Mouse (Mus musculus): ENCODE data around the gene Vmn1r185.
"Not testable (repeated sequence)": the region's sequence is repeated elsewhere in the genome, so short reads cannot be mapped to it uniquely, and the experiment has no call there.

Gene Vmn1r185

DNA sequence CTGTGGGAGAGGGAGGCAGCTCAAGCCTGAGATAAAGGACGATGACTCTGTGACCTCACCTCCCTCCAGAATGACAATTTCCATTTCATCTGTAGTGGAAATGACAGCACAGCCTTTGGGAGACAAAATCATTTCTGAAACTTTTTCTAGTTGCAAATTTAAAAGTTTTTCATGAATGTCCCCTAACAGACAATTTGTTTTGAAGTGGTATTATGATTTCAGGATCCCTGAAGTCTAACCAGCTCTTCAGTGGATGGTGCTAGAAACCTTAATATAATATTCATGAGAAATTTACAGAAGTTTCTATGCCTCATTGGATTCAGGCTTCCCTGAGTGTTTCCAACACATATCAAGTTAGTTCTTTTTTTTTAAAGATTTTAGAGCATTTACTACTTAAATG lies at the start of gene Vmn1r185:
TSS of gene Vmn1r185 (minus strand) at position 101 of the 400 bp plus-strand sequence.
- in situ Hi-C loops (cut with MboI, MseI): loop anchor here (5.0 kb wide), 1 partner anchor 356 kb away; the partner anchor contains the start of gene Vmn1r184

DNA sequence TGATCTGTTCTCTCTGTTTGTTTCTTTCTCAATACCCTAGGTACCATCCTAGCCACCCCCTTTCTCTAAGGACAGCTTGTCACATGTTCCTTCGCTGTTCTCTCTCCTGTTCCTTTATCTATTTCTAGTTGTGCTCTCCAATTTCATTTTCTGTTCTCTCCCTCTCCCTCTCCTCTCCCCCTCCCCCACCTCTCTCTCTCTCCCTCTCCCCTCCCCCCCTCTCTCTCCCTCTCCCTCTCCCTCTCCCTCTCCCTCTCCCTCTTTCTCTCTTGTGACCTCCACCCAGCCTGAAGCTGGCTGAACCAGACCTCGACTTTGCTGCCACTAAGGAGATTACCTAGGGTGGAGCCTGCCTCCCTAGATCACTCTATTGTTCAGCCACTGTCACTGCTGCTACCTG lies 49.2 kb upstream of the Vmn1r185 start:
- in situ Hi-C loops (cut with MboI, MseI): not testable (repeated sequence)

DNA sequence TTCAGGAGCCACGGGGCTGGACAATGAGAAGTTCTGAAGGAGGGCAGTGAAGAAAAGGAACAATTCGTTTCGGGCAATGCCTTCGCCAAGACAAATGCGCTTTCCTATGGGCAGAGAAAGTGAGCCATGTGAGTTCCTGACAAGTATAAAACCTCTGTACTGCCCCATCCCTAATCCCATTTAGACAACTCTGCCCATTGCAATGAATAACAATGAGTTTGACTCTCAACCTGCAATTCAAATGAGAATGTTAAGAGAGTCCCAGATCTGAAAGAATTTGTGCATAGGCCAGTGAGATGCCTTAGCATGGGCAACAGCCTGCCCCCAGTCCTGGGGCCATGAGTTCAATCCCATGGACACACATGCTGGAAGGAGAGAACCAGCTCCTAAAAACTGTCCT lies 47.7 kb upstream of the Vmn1r185 start:
- in situ Hi-C loops (cut with MboI, MseI): no loop called here

DNA sequence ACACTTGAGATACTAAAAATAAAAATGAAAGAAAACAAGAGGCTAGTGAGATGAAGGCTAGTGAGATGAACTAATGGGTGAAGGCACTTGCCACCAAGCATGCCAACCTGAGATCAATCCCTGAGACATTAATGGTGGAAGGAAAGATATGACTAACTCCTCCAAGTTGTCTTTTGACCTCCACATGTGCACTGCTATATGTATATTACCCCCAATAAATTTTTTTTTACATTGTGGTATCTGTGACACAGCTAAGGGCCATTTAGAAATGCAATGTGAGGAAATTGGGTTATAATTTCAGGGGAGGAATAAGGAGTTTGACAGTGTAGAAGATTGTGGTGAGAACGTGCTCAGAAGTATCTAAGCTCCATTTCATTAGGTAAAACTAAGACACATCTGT lies 28.5 kb downstream of the Vmn1r185 start:
- in situ Hi-C loops (cut with MboI, MseI): no loop called here

DNA sequence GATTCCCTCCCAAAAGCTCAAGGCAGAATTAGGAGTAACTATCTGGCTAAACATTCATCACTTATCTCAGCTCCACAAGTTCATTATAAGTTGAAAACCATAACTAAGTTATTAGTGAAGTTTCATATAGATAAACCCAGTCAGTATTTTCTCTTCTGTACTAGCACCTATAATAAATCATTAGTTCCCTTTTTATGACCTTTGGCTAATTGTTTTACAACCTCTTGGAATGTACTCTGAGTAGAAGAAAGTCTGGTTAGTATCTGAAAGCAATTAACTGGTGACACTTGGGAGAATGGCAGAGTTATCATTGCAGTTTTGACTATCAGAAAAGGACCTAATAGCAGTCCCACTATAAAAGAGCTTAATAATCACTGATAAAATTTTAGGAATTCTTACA lies 29.2 kb downstream of the Vmn1r185 start:
- in situ Hi-C loops (cut with MboI, MseI): no loop called here
